Mouse (Mus musculus): ENCODE measurements around the gene Coq2. TPM values are rescaled to one million over a fixed set of nuclear protein-coding genes. Genes with fewer than 3 reads are reported as not detected.

Coq2 gene
- total RNA-seq, 2 experiments from 2014 or later, result 20.9 to 22.5 TPM

- ATAC-seq (ENCODE audit: poor library complexity, severe bottlenecking), result peak; percentile 71
These were observed 11.1 kb downstream of the Coq2 start for GRCm38 (mm10) chr5:100663854-100664253.

GRCm38 (mm10) chr5:100663011-100663410 is 11.9 kb downstream of the Coq2 start:
- ATAC-seq (ENCODE audit: poor library complexity, severe bottlenecking), result peak; percentile 86

- no peak for ATAC-seq (ENCODE audit: poor library complexity, severe bottlenecking)
These were observed 16.5 kb downstream of the Coq2 start for GRCm38 (mm10) chr5:100658460-100658859.

- peak; percentile 88 for ATAC-seq (ENCODE audit: poor library complexity, severe bottlenecking)
These were observed 18.6 kb downstream of the Coq2 start for GRCm38 (mm10) chr5:100656352-100656751.

GRCm38 (mm10) chr5:100652327-100652726 is 22.6 kb downstream of the Coq2 start:
- no peak for ATAC-seq (ENCODE audit: poor library complexity, severe bottlenecking)

- no peak for ATAC-seq (ENCODE audit: poor library complexity, severe bottlenecking)
These were observed 23.5 kb downstream of the Coq2 start for GRCm38 (mm10) chr5:100651486-100651885.

GRCm38 (mm10) chr5:100650969-100651368 is 24.0 kb downstream of the Coq2 start:
- no peak for ATAC-seq (ENCODE audit: poor library complexity, severe bottlenecking)

- ATAC-seq (ENCODE audit: poor library complexity, severe bottlenecking), result no peak
These were observed 26.4 kb downstream of the Coq2 start for GRCm38 (mm10) chr5:100648546-100648945.

- ATAC-seq (ENCODE audit: poor library complexity, severe bottlenecking), result no peak
These were observed 26.9 kb downstream of the Coq2 start for GRCm38 (mm10) chr5:100648046-100648445.

GRCm38 (mm10) chr5:100646558-100646957 is 28.4 kb downstream of the Coq2 start:
- ATAC-seq (ENCODE audit: poor library complexity, severe bottlenecking), result no peak

- ATAC-seq (ENCODE audit: poor library complexity, severe bottlenecking), result peak; percentile 63
These were observed 30.9 kb downstream of the Coq2 start for GRCm38 (mm10) chr5:100643991-100644535.

GRCm38 (mm10) chr5:100643253-100643990 is 31.5 kb downstream of the Coq2 start:
- ATAC-seq (ENCODE audit: poor library complexity, severe bottlenecking), result peak; percentile 51

- no peak for ATAC-seq (ENCODE audit: poor library complexity, severe bottlenecking)
These were observed 32.6 kb downstream of the Coq2 start for GRCm38 (mm10) chr5:100642316-100642715.

- no peak for ATAC-seq (ENCODE audit: poor library complexity, severe bottlenecking)
These were observed 36.5 kb downstream of the Coq2 start for GRCm38 (mm10) chr5:100638483-100638882.

- peak; percentile 38 for ATAC-seq (ENCODE audit: poor library complexity, severe bottlenecking)
These were observed 38.0 kb downstream of the Coq2 start for GRCm38 (mm10) chr5:100636794-100637544.

GRCm38 (mm10) chr5:100635908-100636307 is 39.0 kb downstream of the Coq2 start:
- no peak for ATAC-seq (ENCODE audit: poor library complexity, severe bottlenecking)

- ATAC-seq (ENCODE audit: poor library complexity, severe bottlenecking), result peak; percentile 30
These were observed 40.0 kb downstream of the Coq2 start for GRCm38 (mm10) chr5:100634885-100635478.

GRCm38 (mm10) chr5:100632540-100633129 is 42.3 kb downstream of the Coq2 start:
- peak; percentile 76 for ATAC-seq (ENCODE audit: poor library complexity, severe bottlenecking)

GRCm38 (mm10) chr5:100628807-100629206 is 46.1 kb downstream of the Coq2 start:
- ATAC-seq (ENCODE audit: poor library complexity, severe bottlenecking), result no peak

- ATAC-seq (ENCODE audit: poor library complexity, severe bottlenecking), result no peak
These were observed 48.4 kb downstream of the Coq2 start for GRCm38 (mm10) chr5:100626526-100626925.

- ATAC-seq (ENCODE audit: poor library complexity, severe bottlenecking), result peak; percentile 83
These were observed 50.1 kb downstream of the Coq2 start for GRCm38 (mm10) chr5:100624743-100625360.
